Mouse (Mus musculus) small intestine, adult 2 months (tissue): ENCODE measurements around the gene F13a1. TPM values are rescaled to one million over a fixed set of nuclear protein-coding genes. Genes with fewer than 3 reads are reported as not detected.

Experiments
- H3K27ac ChIP-seq: fragments of 200-500 bp; 2 replicates; pipeline ENCODE4 v1.5.1; 2012; ENCODE audit warnings: low read depth, low read length, control low read depth, inconsistent platforms; ENCODE audit not compliant: insufficient read depth
- H3K27me3 ChIP-seq: fragments of 200-500 bp; 2 replicates; pipeline ENCODE4 v1.6.1; 2012; ENCODE audit warnings: mild to moderate bottlenecking, moderate library complexity, low read length, inconsistent platforms; ENCODE audit not compliant: control insufficient read depth, insufficient read depth
- H3K36me3 ChIP-seq: fragments of 200-500 bp; 2 replicates; pipeline ENCODE4 v1.6.1; 2012; ENCODE audit warnings: mild to moderate bottlenecking, low read length, control low read depth, inconsistent platforms; ENCODE audit not compliant: control insufficient read depth, insufficient read depth
- H3K4me1 ChIP-seq: fragments of 200-500 bp; 2 replicates; pipeline ENCODE4 v1.6.1; 2012; ENCODE audit warnings: low read length, inconsistent platforms, mixed read lengths; ENCODE audit not compliant: control insufficient read depth, insufficient read depth, insufficient read length
- H3K4me3 ChIP-seq: fragments of 200-500 bp; 2 replicates; pipeline ENCODE4 v1.5.1; 2012; ENCODE audit warnings: low read depth, mild to moderate bottlenecking, control low read depth, inconsistent platforms, low read length, moderate library complexity
- CTCF ChIP-seq: fragments of 200-500 bp; IDR thresholded peaks from 2 replicates; pipeline ENCODE4 v1.5.1; 2012; ENCODE audit warnings: low read depth, mild to moderate bottlenecking, control low read depth, inconsistent platforms, low read length, moderate library complexity, mixed read lengths; ENCODE audit not compliant: insufficient replicate concordance, insufficient read length; ENCODE audit errors: extremely low read depth
- POLR2A ChIP-seq: fragments of 200-500 bp; IDR thresholded peaks from 2 replicates; pipeline ENCODE4 v1.6.1; 2012; ENCODE audit warnings: low read depth, mild to moderate bottlenecking, control low read depth, inconsistent platforms, low read length, moderate library complexity
- whole genome bisulfite sequencing: fragments of 180-500 bp; shearing (Covaris S2); methylation state at CpG from one replicate; pipeline ENCODE4 v1.1.7; 2018; 5-methylcytosine and 5-hydroxymethylcytosine counted together
- polyA plus RNA-seq: library from polyadenylated mRNA; depleted of rRNA; stranded (reverse); fragments of >200 nt; gene quantifications from 2 replicates; pipeline ENCODE4 v1.2.3, GENCODE M21; 2012

F13a1 gene
- polyA plus RNA-seq, 1 experiment: 0.06 TPM

GRCm38 (mm10) chr13:37056662-37057061, 6.6 kb upstream of the F13a1 start:
- Histone ChIP-seq H3K4me3 (no peak overlapping the region), H3K4me1 (no peaks in the 10 kb centered on the region), H3K36me3 (no peaks in the 10 kb centered on the region), H3K27ac (no peak overlapping the region), H3K27me3 (no peaks in the 10 kb centered on the region)
- WGBS: 78% methylated on average over 7 of the region's 7 CpGs
- TF ChIP-seq CTCF (no peak), POLR2A (no peak)

GRCm38 (mm10) chr13:37049631-37050030, 413 bp downstream of the F13a1 start:
- H3K27ac ChIP-seq: no peak overlapping the region
- no peaks in the 10 kb centered on the region for H3K27me3 ChIP-seq
- H3K4me1 ChIP-seq: no peaks in the 10 kb centered on the region
- no peak overlapping the region for H3K4me3 ChIP-seq
- no peak for TF ChIP-seq POLR2A
- TF ChIP-seq CTCF: no peak
- H3K36me3 ChIP-seq: no peaks in the 10 kb centered on the region
- WGBS: 64% methylated on average over 2 of the region's 2 CpGs

- Histone ChIP-seq H3K27ac (no peak overlapping the region), H3K4me3 (no peak overlapping the region), H3K36me3 (no peaks in the 10 kb centered on the region), H3K27me3 (no peaks in the 10 kb centered on the region), H3K4me1 (no peaks in the 10 kb centered on the region)
- 62% methylated on average over 6 of the region's 6 CpGs for WGBS
- no peak for TF ChIP-seq POLR2A
- TF ChIP-seq CTCF: no peak
These were observed 1.0 kb downstream of the F13a1 start for GRCm38 (mm10) chr13:37049018-37049417.

- Histone ChIP-seq H3K27me3 (no peaks in the 10 kb centered on the region), H3K27ac (no peak overlapping the region), H3K4me1 (no peaks in the 10 kb centered on the region), H3K4me3 (no peak overlapping the region), H3K36me3 (no peaks in the 10 kb centered on the region)
- TF ChIP-seq CTCF: peak; percentile 47; the same call in 1 of the 2 replicates
- TF ChIP-seq POLR2A: no peak
- WGBS: 83% methylated on average over 3 of the region's 3 CpGs
These were observed 5.0 kb downstream of the F13a1 start for GRCm38 (mm10) chr13:37045005-37045404.

GRCm38 (mm10) chr13:37034745-37035144, 15.3 kb downstream of the F13a1 start:
- 62% methylated on average over 3 of the region's 3 CpGs for WGBS
- TF ChIP-seq POLR2A: no peak
- no peak for TF ChIP-seq CTCF
- no peaks in the 10 kb centered on the region for H3K36me3 ChIP-seq

GRCm38 (mm10) chr13:37025996-37026579, 24.0 kb downstream of the F13a1 start:
- no peaks in the 10 kb centered on the region for H3K27me3 ChIP-seq
- WGBS: 66% methylated on average over 4 of the region's 4 CpGs

More at GRCm38 (mm10) chr13:37034745-37035144, 15.3 kb downstream of the F13a1 start:
- Histone ChIP-seq H3K27ac (no peak overlapping the region), H3K4me1 (no peaks in the 10 kb centered on the region), H3K27me3 (no peaks in the 10 kb centered on the region), H3K4me3 (no peak overlapping the region)

GRCm38 (mm10) chr13:37021575-37021974, 28.5 kb downstream of the F13a1 start:
- TF ChIP-seq CTCF: no peak
- no peak for TF ChIP-seq POLR2A
- Histone ChIP-seq H3K27ac (no peak overlapping the region), H3K4me3 (no peak overlapping the region), H3K4me1 (no peaks in the 10 kb centered on the region), H3K36me3 (no peaks in the 10 kb centered on the region), H3K27me3 (no peaks in the 10 kb centered on the region)
- 70% methylated on average over 2 of the region's 2 CpGs for WGBS

More at GRCm38 (mm10) chr13:37025996-37026579, 24.0 kb downstream of the F13a1 start:
- TF ChIP-seq POLR2A (no peak), CTCF (no peak)
- H3K36me3 ChIP-seq: no peaks in the 10 kb centered on the region
- H3K4me1 ChIP-seq: no peaks in the 10 kb centered on the region
- no peak overlapping the region for H3K4me3 ChIP-seq
- H3K27ac ChIP-seq: no peak overlapping the region
